Mouse (Mus musculus) ES-E14 (cell line): ENCODE measurements around the gene Rnf187.

Experiments
- HCFC1 ChIP-seq: IDR thresholded peaks from 2 replicates; pipeline ENCODE4 v1.6.1; 2012; ENCODE audit warnings: low read length, inconsistent platforms, borderline replicate concordance; ENCODE audit not compliant: insufficient read depth
- MAFK ChIP-seq: IDR thresholded peaks from 2 replicates; pipeline ENCODE4 v1.6.1; 2014; ENCODE audit warnings: mild to moderate bottlenecking, low read depth, low read length, inconsistent platforms; ENCODE audit not compliant: insufficient read depth
- ZC3H11A ChIP-seq: IDR thresholded peaks from 2 replicates; pipeline ENCODE4 v1.6.1; 2012; ENCODE audit warnings: low read depth, mild to moderate bottlenecking, inconsistent platforms, low read length, borderline replicate concordance
- ZNF384 ChIP-seq: IDR thresholded peaks from 2 replicates; pipeline ENCODE4 v1.6.1; 2012; ENCODE audit warnings: low read depth, low read length, inconsistent platforms

- TF ChIP-seq MAFK (no peak), ZC3H11A (no peak), HCFC1 (no peak), ZNF384 (no peak)
Observed at GRCm38 (mm10) chr11:58985299-58985917, 46.7 kb upstream of the Rnf187 start.
